Mouse (Mus musculus): ENCODE data around the gene Wnt3.
A peak's percentile ranks its signal among the peaks of the same experiment; 100 is the strongest.

GRCm38 (mm10) chr11:103760101-103760500 lies 13.8 kb upstream of the Wnt3 start:
- TF ChIP-seq EP300 (IDR thresholded peaks at IDR 0.05; ENCODE audit: insufficient read depth, low read depth, low read length) = no peak
- no peak for TF ChIP-seq POLR2A (IDR thresholded peaks at IDR 0.05; ENCODE audit: insufficient read depth, low read depth, low read length)
- 0 out of 2 replicates have a peak, but pooled peaks have one; percentile 15 for TF ChIP-seq CTCF (IDR thresholded peaks at IDR 0.05)

Measured in heart, adult 2 months (tissue).